Mouse (Mus musculus) layer of hippocampus, postnatal 36 days (tissue): ENCODE results near the gene Spn. TPM values are rescaled to one million over a fixed set of nuclear protein-coding genes. Genes with fewer than 3 reads are reported as not detected.
A peak's percentile ranks its signal among the peaks of the same experiment; 100 is the strongest.

Experiments used
- DNase-seq, 2 experiments: peaks; one replicate each; pipeline ENCODE4 v3.0.0; 2022
- total RNA-seq, 2 experiments: library from RNA; stranded (reverse); gene quantifications; 2 replicates each; pipeline ENCODE4 v1.2.3; 2021

The Spn gene
- total RNA-seq, 2 experiments from 2014 or later, result 0.50 to 0.73 TPM

- DNase-seq, result no peak
These were observed 3.2 kb upstream of the Spn start for GRCm38 (mm10) chr7:127140623-127141404.

- DNase-seq, result no peak
These were observed 1.9 kb upstream of the Spn start for GRCm38 (mm10) chr7:127139562-127139961.

- no peak for DNase-seq
These were observed 1.5 kb upstream of the Spn start for GRCm38 (mm10) chr7:127139100-127139499.

- no peak for DNase-seq
These were observed 1.2 kb downstream of the Spn start for GRCm38 (mm10) chr7:127136181-127137071.

GRCm38 (mm10) chr7:127134821-127135447 is 2.7 kb downstream of the Spn start:
- no peak for DNase-seq

GRCm38 (mm10) chr7:127133125-127133524 is 4.5 kb downstream of the Spn start:
- no peak for DNase-seq

- DNase-seq, result peak; percentile 55 to 68
These were observed 8.0 kb downstream of the Spn start for GRCm38 (mm10) chr7:127129638-127130037.

- no peak for DNase-seq
These were observed 15.7 kb downstream of the Spn start, which contains the start of gene Qprt for GRCm38 (mm10) chr7:127121911-127122270. Qprt (minus strand) TSS chr7:127122226.

- no peak for DNase-seq
These were observed 16.3 kb downstream of the Spn start for GRCm38 (mm10) chr7:127121061-127121910.

GRCm38 (mm10) chr7:127118671-127119445 is 18.8 kb downstream of the Spn start:
- DNase-seq, result no peak

- no peak for DNase-seq
These were observed 19.7 kb downstream of the Spn start for GRCm38 (mm10) chr7:127117948-127118347.

- DNase-seq, result peak in 1 of 2 experiments; percentile 34
These were observed 21.2 kb downstream of the Spn start for GRCm38 (mm10) chr7:127116331-127116935.

GRCm38 (mm10) chr7:127114920-127115319 is 22.7 kb downstream of the Spn start:
- no peak for DNase-seq

- DNase-seq, result no peak
These were observed 23.9 kb downstream of the Spn start for GRCm38 (mm10) chr7:127113614-127114259.

GRCm38 (mm10) chr7:127112921-127113597 is 24.6 kb downstream of the Spn start:
- no peak for DNase-seq

- no peak for DNase-seq
These were observed 25.3 kb downstream of the Spn start for GRCm38 (mm10) chr7:127112251-127112841.

- peak in 1 of 2 experiments; percentile 47 for DNase-seq
These were observed 26.2 kb downstream of the Spn start for GRCm38 (mm10) chr7:127111461-127111860.

GRCm38 (mm10) chr7:127110239-127111007 is 27.2 kb downstream of the Spn start:
- peak; percentile 73 to 75 for DNase-seq
